Mouse (Mus musculus): ENCODE measurements around the gene Flrt2. TPM values are rescaled to one million over a fixed set of nuclear protein-coding genes. Genes with fewer than 3 reads are reported as not detected.

Flrt2 gene
- polyA plus RNA-seq, 1 experiment: 2.7 TPM

GRCm38 (mm10) chr12:95723265-95723664 is 31.2 kb downstream of the Flrt2 start:
- H3K27ac ChIP-seq (ENCODE audit: insufficient read depth, low read depth, low read length): no peak overlapping the region
- H3K4me1 ChIP-seq (ENCODE audit: control insufficient read depth, insufficient read depth, low read length): peaks cover 17% of the 10 kb centered on the region
- H3K4me3 ChIP-seq (ENCODE audit: insufficient read depth, low read length): no peak overlapping the region
- no peak for TF ChIP-seq CTCF (IDR thresholded peaks at IDR 0.05; ENCODE audit: low read depth, low read length)
- TF ChIP-seq POLR2A (IDR thresholded peaks at IDR 0.05; ENCODE audit: borderline replicate concordance, low read depth, low read length): no peak

GRCm38 (mm10) chr12:95734075-95734474 is 42.0 kb downstream of the Flrt2 start:
- Histone ChIP-seq H3K4me3 (ENCODE audit: insufficient read depth, low read length) (no peak overlapping the region), H3K27ac (ENCODE audit: insufficient read depth, low read depth, low read length) (no peak overlapping the region), H3K4me1 (ENCODE audit: control insufficient read depth, insufficient read depth, low read length) (peaks cover 13% of the 10 kb centered on the region)
- TF ChIP-seq CTCF (IDR thresholded peaks at IDR 0.05; ENCODE audit: low read depth, low read length): no peak
- no peak for TF ChIP-seq POLR2A (IDR thresholded peaks at IDR 0.05; ENCODE audit: borderline replicate concordance, low read depth, low read length)

GRCm38 (mm10) chr12:95737571-95737970 is 45.5 kb downstream of the Flrt2 start:
- H3K4me3 ChIP-seq (ENCODE audit: insufficient read depth, low read length): no peak overlapping the region
- no peak for TF ChIP-seq CTCF (IDR thresholded peaks at IDR 0.05; ENCODE audit: low read depth, low read length)
- TF ChIP-seq POLR2A (IDR thresholded peaks at IDR 0.05; ENCODE audit: borderline replicate concordance, low read depth, low read length): no peak
- H3K4me1 ChIP-seq (ENCODE audit: control insufficient read depth, insufficient read depth, low read length): peaks cover 24% of the 10 kb centered on the region
- H3K27ac ChIP-seq (ENCODE audit: insufficient read depth, low read depth, low read length): no peak overlapping the region

- Histone ChIP-seq H3K4me3 (ENCODE audit: insufficient read depth, low read length) (no peak overlapping the region), H3K27ac (ENCODE audit: insufficient read depth, low read depth, low read length) (no peak overlapping the region), H3K4me1 (ENCODE audit: control insufficient read depth, insufficient read depth, low read length) (peaks cover 24% of the 10 kb centered on the region)
- no peak for TF ChIP-seq POLR2A (IDR thresholded peaks at IDR 0.05; ENCODE audit: borderline replicate concordance, low read depth, low read length)
- TF ChIP-seq CTCF (IDR thresholded peaks at IDR 0.05; ENCODE audit: low read depth, low read length): no peak
These were observed 46.0 kb downstream of the Flrt2 start for GRCm38 (mm10) chr12:95738031-95738430.

- Histone ChIP-seq H3K4me3 (ENCODE audit: insufficient read depth, low read length) (no peak overlapping the region), H3K27ac (ENCODE audit: insufficient read depth, low read depth, low read length) (no peak overlapping the region), H3K4me1 (ENCODE audit: control insufficient read depth, insufficient read depth, low read length) (peaks cover 28% of the 10 kb centered on the region)
- TF ChIP-seq POLR2A (IDR thresholded peaks at IDR 0.05; ENCODE audit: borderline replicate concordance, low read depth, low read length) (no peak), CTCF (IDR thresholded peaks at IDR 0.05; ENCODE audit: low read depth, low read length) (no peak)
These were observed 46.6 kb downstream of the Flrt2 start for GRCm38 (mm10) chr12:95738491-95739135.

GRCm38 (mm10) chr12:95739739-95740138 is 47.7 kb downstream of the Flrt2 start:
- no peak overlapping the region for H3K4me3 ChIP-seq (ENCODE audit: insufficient read depth, low read length)
- H3K4me1 ChIP-seq (ENCODE audit: control insufficient read depth, insufficient read depth, low read length): peaks cover 38% of the 10 kb centered on the region
- TF ChIP-seq POLR2A (IDR thresholded peaks at IDR 0.05; ENCODE audit: borderline replicate concordance, low read depth, low read length) (no peak), CTCF (IDR thresholded peaks at IDR 0.05; ENCODE audit: low read depth, low read length) (no peak)
- no peak overlapping the region for H3K27ac ChIP-seq (ENCODE audit: insufficient read depth, low read depth, low read length)

- peaks cover 46% of the 10 kb centered on the region for H3K4me1 ChIP-seq (ENCODE audit: control insufficient read depth, insufficient read depth, low read length)
- peak overlapping the region; percentile 28; the same call in 1 of the 2 replicates for H3K27ac ChIP-seq (ENCODE audit: insufficient read depth, low read depth, low read length)
- no peak for TF ChIP-seq POLR2A (IDR thresholded peaks at IDR 0.05; ENCODE audit: borderline replicate concordance, low read depth, low read length)
- TF ChIP-seq CTCF (IDR thresholded peaks at IDR 0.05; ENCODE audit: low read depth, low read length): no peak
- H3K4me3 ChIP-seq (ENCODE audit: insufficient read depth, low read length): no peak overlapping the region
These were observed 49.3 kb downstream of the Flrt2 start for GRCm38 (mm10) chr12:95741296-95741695.

GRCm38 (mm10) chr12:95744307-95744706 is 52.3 kb downstream of the Flrt2 start:
- peaks cover 49% of the 10 kb centered on the region for H3K4me1 ChIP-seq (ENCODE audit: control insufficient read depth, insufficient read depth, low read length)
- H3K4me3 ChIP-seq (ENCODE audit: insufficient read depth, low read length): no peak overlapping the region
- peak overlapping the region; percentile 73 for H3K27ac ChIP-seq (ENCODE audit: insufficient read depth, low read depth, low read length)
- TF ChIP-seq POLR2A (IDR thresholded peaks at IDR 0.05; ENCODE audit: borderline replicate concordance, low read depth, low read length) (no peak), CTCF (IDR thresholded peaks at IDR 0.05; ENCODE audit: low read depth, low read length) (no peak)

GRCm38 (mm10) chr12:95746856-95747579 is 55.0 kb downstream of the Flrt2 start:
- no peak for TF ChIP-seq POLR2A (IDR thresholded peaks at IDR 0.05; ENCODE audit: borderline replicate concordance, low read depth, low read length)
- TF ChIP-seq CTCF (IDR thresholded peaks at IDR 0.05; ENCODE audit: low read depth, low read length): no peak
- Histone ChIP-seq H3K27ac (ENCODE audit: insufficient read depth, low read depth, low read length) (peak overlapping the region; percentile 91), H3K4me1 (ENCODE audit: control insufficient read depth, insufficient read depth, low read length) (peaks cover 44% of the 10 kb centered on the region), H3K4me3 (ENCODE audit: insufficient read depth, low read length) (peak overlapping the region; percentile 33; the same call in 1 of the 2 replicates)

- peak overlapping the region; percentile 63; the same call in 1 of the 2 replicates for H3K27ac ChIP-seq (ENCODE audit: insufficient read depth, low read depth, low read length)
- peaks cover 39% of the 10 kb centered on the region for H3K4me1 ChIP-seq (ENCODE audit: control insufficient read depth, insufficient read depth, low read length)
- H3K4me3 ChIP-seq (ENCODE audit: insufficient read depth, low read length): no peak overlapping the region
- TF ChIP-seq POLR2A (IDR thresholded peaks at IDR 0.05; ENCODE audit: borderline replicate concordance, low read depth, low read length): no peak
- TF ChIP-seq CTCF (IDR thresholded peaks at IDR 0.05; ENCODE audit: low read depth, low read length): no peak
These were observed 56.7 kb downstream of the Flrt2 start for GRCm38 (mm10) chr12:95748760-95749159.
